Mouse (Mus musculus) layer of hippocampus, adult 11-12 months (tissue): ENCODE measurements around the gene Glod4.

Source experiments
- DNase-seq: peaks from one replicate; pipeline ENCODE4 v3.0.0; 2022; ENCODE audit warnings: low spot score

Glod4 gene

DNA sequence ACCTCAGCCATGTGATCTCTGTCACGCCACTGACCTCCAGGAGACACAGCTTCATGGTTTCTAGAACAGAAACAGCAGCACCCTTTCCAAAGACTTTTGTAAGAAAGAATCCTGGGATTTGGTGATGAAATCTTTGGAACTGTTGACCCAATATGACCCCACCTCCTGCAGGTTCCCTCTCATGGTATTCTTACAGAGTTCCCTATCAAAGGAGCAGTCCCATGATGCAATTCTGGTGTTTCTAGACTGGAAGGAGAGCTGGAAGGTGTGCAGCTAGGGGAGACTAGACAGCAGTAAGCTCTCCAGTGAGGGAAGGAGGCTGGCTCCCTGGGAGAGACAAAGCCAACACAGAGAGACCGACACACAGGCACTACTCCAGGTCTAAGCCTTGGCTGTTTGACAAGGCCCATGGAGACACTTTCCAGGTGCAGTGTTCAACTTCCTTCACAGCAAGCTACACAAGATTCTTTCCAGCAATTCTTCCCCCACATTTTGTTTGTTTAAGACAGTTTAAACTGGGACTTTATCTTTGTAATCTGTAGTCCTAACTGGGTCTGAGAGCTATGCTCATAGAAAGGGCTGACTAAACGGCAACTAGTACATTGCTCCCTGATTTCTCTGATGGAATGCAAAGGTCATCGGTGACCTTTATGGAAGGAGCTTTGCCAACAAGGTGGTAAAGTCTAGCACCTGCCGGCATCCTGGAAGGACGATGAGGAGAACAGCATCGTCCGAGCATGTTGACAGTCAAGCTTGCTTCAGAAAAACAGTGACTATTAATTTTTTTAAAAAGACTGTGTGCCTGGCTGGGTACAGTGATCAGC, 97.1 kb downstream of the Glod4 start:
- no peak for DNase-seq

DNA sequence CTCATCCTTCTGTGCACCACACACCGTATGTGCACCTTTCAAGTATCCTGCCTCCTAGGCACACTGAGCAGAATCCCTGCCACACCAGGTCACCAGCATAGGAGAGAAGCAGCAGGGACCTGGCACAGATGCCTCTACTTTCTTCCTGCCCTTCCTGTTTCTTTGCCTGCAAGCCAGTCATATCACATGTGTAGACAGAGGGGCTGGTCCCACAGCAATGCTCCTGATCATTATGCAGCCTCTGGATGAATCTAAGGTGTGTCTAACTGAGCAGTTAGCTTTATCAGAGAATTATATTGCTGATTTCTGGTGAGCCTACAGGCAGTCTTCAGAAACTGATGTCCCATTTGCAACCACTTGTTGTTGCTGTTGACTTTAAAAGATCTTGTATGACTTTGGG, 98.4 kb downstream of the Glod4 start:
- DNase-seq = no peak

DNA sequence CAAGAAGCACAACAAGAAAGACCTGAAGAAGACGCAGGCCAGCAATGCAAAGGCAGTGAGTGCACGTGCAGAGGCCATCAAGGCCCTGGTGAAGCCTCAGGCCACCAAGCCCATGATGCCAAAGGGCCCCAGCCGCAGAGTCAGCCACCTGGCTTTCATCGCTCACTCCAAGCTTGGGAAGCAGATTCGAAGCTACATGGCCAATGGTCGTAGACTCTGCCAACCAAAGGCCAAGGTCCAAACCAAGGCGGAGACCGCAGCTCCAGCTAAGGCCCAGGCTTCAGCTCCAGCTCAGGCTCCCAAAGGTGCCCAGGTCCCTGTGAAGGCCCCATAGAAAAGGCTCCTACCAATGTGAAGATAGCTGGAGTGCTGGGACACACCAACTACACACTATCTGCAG, 99.1 kb downstream of the Glod4 start:
- DNase-seq = no peak

DNA sequence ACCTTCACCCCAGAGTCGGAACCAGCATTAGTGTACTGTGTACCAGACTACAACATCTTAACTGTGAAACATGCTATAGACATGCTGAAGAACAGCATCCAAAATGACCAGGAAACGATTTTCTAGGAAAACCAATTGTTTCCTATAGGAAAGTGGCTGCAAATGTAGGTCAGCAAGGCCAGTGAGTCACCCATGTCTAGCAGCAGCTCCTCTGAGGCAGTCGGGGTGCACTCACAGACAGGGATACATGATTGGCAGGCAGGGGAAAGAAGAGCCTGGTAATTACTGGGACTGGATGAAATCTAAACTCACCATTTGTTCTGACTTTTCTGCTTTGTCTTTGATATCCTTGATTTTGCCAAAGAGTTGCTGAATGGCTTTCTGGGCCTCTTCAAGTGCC, 105.5 kb downstream of the Glod4 start:
- no peak for DNase-seq

DNA sequence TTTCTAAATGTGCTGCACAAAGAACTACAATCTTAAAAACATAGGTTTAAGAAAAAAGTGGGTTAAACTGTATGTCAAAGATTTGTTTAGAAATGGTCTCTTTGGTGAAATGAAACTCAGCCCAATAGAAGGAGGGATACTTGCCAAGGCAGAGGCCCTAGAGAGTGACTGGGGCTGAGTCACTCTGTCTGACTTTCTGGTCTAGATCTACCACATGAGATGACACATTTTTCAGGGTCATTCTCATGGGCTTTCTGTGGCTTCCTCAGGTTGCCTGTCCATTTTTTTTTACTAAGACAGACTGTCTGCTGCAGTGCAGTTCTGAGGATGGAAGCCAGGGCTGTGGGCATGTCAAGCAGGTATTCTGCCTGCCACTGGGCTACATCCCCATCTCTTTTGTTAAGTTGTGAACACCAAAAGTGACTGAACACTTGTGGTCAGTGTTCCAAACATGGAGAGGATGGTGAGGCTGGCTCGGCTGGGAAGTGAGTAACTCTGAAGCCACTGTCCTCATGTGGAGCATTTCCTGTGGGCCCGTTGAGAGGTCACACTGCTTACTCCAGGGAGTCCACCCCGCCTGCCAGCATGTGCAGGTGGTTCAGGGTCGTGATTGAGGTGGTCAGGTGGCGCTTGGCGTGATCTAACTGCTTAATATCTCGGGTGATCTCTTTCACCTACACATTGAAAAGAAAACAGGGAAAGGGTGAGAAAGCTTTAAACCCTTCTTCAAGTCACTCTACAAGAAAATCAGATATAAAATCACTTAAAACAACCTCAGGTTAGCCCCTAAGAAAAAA, 107.7 kb downstream of the Glod4 start:
- DNase-seq = no peak

DNA sequence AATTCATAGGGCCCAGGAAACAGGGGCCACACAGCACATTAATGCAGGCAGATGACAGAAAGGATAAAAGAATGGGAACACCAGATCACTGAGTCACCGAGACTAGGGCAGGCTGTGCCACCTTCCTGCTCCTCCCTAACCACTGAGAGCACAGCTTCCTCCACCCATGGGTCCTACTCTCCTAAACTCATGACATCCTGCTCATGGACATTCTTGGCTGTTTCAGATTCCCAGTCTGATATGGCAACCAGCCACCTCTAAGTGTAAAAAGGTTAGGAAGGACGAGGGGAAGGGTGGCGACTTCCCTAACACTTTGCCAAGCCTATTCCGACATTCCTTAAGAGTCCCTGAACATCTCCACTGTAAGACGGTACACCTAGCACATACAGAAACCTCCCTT, 112.7 kb downstream of the Glod4 start:
- no peak for DNase-seq

DNA sequence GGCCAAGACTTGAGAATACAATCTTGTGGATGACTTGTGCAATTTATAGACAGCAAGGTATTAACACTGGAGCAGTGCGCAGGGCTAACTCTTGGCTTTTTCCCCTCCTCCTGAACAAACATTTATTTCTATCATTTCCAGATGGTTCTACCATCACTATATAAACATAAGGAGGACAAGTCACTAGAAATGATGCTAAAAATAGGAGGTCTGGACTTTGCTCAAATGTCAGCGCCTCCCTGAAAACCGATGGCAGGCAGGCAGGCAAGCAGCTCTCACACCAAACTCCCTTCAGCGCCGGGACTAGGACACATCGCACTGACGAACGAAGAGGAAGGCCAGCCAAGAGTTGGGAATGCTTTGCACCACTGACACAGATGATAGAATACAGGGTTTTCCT, 118.1 kb downstream of the Glod4 start:
- DNase-seq = no peak

DNA sequence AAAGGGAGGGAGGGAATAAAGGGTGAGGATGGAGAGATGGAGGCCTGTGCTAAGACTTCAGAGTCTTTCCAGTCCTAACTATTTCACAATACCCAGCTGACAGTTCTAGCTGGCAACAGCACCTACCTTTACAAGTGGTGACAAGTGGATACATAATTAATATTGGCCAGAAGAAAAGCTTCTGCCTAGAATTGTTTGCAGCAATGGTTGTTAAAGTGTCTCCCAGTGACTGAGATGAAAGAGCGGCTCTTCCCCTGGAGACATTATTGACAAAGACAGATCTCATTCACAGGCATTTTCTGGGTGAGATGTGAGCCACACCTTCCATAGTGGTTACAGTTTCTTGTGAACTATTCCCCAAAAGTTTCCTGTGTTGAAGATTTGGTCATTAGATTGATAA, 120.0 kb downstream of the Glod4 start:
- DNase-seq = no peak

DNA sequence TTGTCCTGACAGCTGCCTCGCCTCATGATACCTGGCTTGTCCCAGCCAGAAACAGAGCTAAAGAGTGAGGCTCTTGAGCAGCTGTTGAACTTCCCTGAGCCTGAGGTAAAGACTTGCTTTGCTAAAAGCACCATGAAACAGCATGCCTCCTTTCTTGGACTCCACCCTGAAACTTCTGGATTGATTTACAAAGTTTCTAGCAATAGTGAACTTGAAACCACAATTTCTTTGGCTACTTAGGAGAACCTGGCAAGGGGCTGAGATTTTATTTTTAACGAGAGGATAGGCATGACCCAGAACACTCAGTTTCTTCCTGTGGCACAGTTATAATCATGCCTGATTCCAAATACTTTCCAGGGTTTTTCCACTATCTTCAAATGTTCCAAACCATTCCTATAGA, 121.0 kb downstream of the Glod4 start:
- DNase-seq = no peak

DNA sequence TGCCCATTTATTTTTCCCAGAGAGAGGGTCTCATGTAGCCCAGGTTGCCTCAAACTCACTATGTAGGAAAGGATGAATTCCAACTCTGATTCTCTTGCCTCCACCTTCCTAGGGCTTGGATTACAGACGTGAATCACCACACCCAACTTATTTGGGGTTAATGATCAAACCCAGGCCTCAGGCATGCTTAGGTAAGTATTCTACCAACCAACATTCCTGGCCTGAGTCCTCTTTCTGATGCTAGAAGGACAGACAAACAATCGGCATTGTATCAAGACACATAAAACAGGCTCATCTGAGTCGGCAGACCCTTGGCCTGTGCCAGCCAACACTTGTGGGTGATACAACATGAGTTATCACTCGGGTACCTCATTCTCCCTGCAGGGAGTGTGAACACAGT, 122.4 kb downstream of the Glod4 start:
- no peak for DNase-seq

DNA sequence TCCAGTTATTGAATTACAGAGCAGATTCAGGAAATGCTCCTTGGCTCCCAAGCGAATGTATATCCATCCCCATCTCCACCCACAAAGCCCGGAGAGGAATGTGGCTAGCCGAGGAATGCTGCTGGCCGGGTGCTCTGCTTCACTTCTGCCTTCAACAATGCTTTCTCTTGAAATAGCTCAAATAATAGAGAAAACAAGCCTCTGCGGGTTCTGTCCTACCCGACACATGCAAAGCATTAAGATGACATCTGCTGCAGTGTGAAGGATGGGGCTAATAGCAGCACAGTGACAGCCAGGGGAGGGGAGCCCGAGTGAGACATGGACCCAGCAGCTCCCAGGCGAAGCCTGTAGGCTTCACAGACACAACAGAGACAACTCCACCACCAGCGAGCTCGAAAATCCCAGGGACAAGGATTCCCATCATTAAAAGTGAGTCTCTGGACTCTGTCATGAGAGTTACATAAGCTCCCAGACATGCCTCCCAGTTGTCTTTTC, 123.1 kb downstream of the Glod4 start:
- peak; percentile 41 for DNase-seq

DNA sequence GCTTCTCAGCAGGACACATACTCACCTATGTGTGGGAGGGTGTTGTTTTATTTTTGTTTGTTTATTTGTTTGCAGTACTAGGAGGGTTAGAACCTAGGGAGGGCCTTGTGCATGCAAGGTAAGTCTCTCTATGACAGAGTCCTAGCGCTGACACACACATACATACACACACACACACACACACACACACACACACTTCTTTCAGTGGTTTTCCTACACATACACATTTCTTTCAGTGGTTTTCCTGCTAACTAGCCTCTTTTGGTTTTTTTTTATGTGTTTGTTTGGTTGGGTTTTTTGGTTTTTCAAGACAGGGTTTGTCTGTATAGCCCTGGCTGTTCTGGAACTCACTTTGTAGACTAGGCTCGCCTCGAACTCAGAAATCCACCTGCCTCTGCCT, 133.1 kb downstream of the Glod4 start:
- DNase-seq = no peak

DNA sequence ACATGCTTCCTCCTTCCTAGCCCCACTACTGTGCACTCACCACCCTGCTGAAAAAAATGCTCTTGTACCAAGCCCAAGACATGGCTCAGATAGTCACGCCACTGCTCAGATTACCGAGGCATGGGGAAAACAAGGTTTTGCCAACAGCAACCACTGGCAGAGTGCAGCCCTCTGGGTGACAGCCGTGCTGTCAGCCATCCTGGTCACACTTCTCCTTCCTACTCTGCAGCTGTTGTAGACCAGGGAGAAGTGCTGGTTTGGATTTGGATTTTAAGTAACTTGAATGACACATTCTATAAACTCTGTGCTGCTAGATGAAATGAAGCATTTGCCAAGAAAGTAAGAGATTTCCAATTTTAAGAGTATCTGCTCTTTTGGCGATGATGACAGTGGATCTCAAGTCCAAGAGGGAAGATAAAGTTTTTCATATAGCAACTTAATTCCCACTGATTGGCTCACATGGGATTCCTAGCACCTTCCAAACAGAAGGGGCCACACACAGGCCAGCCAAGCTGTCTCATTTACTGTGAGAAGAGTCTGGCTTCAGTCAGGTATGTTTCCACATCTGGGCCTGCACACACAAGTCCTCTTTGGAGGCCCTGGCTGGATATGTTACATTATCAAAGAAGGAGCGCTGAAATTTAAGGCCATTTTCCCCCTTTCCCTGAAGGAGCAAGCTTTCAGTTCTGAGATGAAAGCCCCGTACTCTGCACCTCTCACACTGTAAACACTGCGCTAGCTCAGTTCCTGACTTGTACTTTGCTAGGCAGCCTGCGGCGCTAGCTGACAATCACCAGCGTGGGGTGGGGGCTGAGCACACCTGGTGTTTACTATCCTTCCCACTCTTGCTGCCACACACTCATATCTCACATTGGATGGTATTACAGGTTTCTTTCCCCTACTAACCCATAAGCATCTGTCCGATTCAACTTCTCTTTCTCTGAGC, 136.7 kb downstream of the Glod4 start:
- DNase-seq = no peak

DNA sequence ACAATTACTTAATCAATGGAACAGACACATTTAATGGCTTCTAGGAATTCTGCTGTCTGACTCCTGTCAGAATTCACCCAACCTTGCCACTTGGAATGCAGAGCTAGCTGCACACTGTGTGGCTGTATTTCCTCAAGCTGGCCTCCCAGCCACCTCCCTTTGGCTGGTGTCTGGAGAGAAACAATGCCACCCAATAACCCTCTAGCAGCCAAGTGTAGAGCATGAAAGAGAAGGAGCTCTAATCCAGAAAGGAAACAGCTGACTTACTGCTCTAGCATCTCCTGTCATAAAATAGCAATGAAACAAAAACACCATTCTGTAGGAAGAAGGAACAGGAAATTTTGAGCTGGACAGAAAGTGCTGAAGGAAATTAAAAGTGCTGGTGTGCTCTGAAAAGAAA, 142.4 kb downstream of the Glod4 start:
- no peak for DNase-seq

DNA sequence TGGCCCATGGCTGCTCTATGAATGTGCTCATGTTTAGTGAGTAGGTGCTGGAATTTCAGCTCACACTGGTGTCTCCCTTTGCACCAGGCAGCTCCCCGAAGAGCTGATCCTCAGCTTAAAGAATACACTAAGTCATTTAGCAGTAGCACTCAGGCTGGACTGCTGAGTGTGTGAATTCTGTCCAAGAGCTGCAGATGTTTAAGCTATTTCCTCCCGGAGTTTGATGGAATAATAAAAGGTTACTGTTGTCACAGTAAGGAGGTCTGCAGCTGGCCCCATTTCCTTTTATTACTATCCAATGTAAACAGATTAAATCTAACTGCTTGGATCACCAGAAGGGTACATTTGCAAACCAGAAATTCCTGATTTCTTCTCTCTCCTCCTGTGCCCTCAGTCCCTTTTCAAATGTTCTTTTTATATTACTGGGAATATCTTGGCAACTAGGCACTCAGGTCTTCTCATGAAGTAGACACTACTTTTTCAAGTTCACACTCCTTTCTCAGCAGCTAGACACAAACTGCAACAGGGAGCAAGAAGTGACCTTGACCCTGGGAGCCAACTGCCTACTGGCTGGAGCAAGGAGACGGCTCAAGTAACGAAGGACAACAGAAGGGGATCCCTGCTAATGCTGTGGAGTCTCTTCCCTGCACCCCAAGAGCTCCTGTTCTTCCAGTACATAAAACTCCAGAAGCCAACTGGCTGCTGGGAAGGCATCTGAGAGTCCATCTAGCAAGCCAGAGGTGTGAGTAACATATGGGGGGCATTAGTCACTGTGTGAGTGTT, 144.1 kb downstream of the Glod4 start:
- no peak for DNase-seq

DNA sequence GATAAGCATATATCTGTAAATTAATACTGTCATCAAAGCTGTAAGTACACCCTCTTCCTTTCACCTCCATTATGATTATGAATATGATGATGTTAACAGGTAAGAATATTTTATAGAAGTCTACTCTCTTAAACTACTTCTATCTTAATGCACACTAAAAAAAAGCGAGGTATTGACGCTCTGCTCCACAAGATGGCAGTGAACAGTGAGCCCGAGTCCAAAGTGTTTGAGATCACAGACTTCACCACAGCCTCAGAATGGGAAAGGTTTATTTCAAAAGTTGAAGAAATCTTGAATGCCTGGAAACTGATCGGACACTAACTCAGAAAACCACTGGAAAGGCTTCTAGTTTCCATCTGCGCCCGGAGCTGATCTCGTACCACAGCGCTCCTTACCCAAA, 149.9 kb downstream of the Glod4 start:
- DNase-seq = no peak

DNA sequence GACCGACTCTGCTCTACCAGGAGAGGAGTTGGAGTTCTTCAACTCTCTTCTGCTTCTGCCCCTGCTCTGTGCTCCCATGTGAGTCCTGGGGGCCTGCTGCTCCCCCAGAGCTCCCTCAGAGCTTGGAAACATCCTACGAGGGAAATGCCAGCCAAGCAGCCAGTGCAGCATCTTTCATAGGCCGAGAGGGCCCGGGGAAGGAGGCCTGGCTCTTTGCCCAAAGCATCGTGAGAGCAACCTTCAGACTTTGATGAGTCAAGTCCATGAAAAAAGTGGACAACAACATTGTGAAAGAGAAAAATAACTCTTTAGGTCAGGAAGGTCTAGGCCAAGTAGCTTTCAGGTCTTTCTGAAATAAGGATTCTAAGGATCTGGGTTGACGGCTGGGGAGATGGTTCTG, 153.7 kb downstream of the Glod4 start:
- DNase-seq = no peak

DNA sequence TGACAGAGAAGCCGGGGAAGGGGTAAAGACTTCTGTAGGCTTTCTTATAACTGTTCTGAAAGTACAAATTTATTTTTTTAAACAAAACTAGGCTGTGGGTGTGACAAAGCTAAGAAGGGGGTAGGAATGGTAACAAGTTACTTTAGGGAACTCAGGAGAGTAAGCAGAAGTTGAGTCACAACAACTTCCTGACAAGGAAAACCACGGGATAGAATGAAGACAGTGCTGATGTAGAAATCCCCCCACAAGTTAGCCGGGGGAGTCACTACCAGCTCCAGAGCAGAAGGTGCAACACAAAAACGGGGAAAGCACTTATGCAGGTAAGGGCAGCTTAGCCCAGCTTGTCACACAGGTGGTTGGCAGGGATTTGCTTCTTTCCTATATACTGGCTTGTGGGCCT, 155.0 kb downstream of the Glod4 start:
- DNase-seq = no peak

DNA sequence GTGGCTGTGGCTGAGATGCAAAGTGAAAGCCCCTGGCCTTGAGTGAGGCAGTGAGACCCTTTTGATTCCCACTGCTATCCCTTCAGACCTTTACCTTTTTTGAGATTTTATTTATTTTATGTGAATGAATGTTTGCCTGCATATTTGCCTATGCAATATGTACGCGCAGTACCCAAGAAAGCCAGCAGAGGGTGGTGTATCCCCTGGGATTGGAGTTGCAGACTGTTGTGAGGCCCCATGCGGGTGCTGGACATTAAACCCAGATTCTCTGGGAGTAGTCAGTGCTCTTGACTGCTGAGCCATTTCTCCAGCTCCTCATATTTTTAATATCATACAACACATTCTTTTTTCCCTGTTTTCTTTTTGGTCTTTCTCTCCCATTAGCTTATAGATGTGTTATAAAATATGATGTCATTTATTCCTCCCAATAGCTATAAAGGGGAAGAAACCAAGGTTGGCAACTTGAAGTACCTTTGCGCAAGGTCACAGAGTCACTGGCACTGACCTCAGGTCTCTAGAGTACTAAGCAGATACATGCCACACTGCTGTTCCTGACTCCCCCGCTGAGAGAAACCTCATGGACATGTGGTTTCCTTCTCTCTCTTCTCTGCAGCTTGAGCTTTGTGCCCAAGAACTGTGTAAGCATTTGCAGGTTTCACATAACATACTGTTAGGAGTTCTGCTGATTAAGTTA, 157.5 kb downstream of the Glod4 start:
- peak; percentile 37 for DNase-seq

DNA sequence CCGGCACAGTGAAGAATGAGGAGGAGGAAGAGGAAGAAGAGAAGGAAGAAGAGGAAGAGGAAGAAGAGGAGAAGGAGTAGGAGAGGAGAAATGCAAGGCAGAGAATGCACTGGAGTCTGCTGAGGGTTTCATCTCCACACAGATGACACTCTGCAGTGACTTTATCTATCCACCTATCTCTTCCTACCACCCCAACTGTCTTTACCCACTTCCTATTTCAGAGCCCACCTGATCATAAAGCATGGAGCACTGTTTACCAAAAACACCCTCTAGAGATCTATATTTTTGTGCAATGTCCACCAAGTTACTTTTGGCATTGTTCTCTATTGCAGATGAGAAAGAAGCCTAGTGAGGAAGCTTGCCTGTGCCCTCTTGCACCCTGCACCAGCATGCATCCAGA, 158.6 kb downstream of the Glod4 start:
- no peak for DNase-seq

DNA sequence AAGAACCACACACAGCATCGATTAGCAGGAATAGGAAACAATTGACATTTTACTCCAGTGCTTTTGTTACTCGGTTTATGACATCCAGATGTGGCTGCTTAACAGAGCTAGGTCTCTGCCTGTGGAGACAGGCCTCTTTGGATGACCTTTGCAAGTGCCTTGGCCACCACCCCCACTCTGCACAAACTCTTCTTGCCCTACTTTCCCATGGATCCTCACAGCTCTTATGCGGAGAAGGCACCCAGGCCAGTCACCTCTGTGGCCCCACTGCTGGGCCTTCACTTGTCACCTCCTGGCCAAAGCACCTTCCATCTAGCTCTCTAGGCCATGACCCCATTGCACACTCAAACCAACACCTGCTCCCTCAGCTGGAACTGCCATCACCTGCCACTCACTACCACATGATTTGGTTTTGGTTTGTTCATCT, 159.6 kb downstream of the Glod4 start:
- no peak for DNase-seq
